Mouse (Mus musculus) thymus, postnatal 14 days (tissue): ENCODE results near the gene Mios.

Source experiments
- DNase-seq: peaks from one replicate; pipeline ENCODE4 v3.0.0; 2021

Mios gene

DNA sequence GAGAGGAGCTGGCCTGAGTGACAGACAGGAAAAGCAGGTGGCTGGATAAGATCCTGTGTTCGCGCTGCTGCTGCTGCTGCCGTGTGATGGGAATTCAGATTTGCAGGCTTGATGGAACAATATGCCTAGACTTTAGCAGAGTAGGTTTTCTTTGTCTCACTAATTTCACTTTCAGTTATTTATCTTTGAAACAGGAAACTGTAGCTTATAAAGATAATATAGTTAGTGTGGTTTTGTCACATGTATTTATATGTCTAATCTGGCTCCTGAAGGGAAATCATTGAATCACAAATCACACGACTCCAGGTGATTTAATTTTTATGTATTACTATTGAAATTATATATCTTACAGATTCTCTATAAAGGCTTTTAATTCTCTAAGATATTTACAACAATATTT, 74.2 kb downstream of the Mios start:
- no peak for DNase-seq

DNA sequence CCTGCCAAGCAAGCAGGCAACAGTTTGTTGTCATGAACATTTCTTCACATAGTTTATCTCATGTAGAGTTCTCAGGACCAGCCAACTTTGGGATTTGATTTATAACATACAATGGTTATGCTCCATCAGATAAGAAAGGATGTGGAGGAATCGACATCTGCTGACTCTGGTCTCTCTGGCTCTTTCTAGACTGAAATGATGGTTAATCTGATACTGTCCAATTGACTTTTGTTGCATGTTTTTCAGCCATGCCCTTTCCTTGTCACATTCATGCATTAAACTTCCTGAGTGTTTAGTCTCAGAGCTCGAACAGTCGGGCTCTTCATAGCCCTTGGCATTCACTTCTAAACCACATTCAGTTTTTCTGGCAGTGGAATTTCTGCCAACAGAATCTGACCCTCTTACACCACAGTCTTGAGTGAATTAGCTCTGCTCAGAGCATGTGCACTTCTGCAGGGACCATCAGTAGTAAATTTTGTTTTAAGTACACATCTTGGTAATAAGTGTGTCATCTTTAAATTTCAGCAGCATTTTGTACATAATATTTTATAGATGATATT, 76.5 kb downstream of the Mios start:
- DNase-seq: no peak
